Mouse (Mus musculus) liver, adult 2 months (tissue): Measurements from ENCODE around the gene A230072I06Rik.

Experiments used
- CTCF ChIP-seq: fragments of 200-500 bp; IDR thresholded peaks from 2 replicates; pipeline ENCODE4 v1.5.1; 2011; ENCODE audit warnings: low read depth, low read length, control low read depth
- POLR2A ChIP-seq: fragments of 200-500 bp; IDR thresholded peaks from 2 replicates; pipeline ENCODE4 v1.6.1; 2011; ENCODE audit warnings: low read length, control low read depth; ENCODE audit not compliant: insufficient read depth; ENCODE audit errors: extremely low read depth

- TF ChIP-seq CTCF (no peak), POLR2A (no peak)
These were observed 46.5 kb downstream of the A230072I06Rik start for GRCm38 (mm10) chr8:12324991-12325601.
